Mouse (Mus musculus) adrenal gland (tissue): ENCODE data around the gene Bcor.

Experiments used
- intact Hi-C: fragments of 180-260 bp; cut with DNase I; formaldehyde crosslinking; loops from one replicate; pipeline ENCODE4 v1.15.1; 2025

Bcor gene

DNA sequence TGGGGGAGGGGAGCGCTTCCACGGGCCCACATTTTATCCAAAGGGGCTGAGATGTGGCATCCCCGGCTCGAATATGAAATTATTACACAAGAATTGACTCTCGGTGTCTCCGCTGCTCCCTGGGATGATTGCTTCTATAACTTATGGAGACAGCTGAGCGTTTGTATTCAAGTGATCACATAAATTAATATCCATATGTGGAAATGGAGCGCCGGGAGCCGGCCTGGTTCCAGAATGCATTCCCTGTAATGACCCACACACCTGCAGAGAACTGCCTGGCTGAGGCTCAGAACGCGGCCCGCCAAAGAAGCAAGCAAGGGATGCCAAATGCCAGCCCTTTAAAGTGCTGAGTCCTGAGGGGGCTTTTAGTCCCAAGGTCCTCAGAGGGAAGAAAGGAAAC, 170.7 kb downstream of the Bcor start:
- intact Hi-C loops: no loop called here

DNA sequence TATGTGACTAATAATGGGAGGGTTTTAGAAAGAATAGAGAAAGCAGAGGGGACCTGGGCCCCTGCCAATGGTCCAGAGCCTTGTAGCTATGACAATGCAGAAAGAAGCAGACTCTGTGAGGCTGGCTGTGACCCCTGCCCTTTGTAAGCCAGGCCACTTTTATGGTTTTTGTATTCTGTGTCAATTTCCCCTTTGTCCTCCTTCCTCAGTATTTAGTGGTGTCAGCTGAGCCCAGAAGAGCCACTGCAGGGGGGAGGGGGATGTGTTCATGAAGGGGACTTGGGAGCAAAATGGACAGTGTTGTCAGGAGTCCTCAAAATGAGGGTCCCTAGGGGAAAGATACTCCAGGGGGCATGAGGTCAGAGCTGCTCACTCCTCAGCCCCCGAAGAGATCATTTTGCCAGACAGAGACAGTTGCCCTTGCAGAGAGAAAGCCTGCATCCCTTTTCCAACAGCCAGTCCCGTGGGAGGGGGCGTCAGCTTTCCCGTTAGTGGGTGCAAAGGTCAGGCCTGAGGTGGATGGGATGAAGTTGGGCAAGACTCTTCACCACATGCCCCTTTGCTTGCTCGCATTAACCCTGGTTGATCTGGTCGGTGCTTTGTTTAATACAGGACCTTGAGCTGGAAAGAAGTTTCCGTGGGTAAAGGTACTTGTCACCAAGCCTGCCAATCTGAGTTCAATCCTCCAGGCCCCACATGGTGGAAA, 171.8 kb downstream of the Bcor start:
- intact Hi-C loops: no loop called here

DNA sequence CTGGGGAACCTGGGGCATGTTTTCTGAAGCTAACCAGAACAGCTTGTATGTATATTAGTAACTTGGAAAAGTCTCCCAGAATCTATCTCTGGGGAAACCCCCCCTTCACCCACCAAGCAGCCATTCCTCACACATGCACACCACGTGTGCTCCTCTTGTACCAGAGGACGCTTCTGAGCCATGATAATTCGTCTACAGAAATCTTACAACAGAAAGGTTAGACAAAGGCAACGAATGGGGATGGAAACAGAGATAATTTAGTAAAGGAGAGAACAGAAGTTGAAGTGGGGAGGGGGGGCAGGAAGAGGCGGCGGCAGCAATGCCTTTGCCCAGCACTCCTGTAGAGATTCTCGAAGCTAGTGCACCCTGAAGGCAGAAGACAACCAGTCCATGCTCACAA, 172.6 kb downstream of the Bcor start:
- intact Hi-C loops: no loop called here
